Mouse (Mus musculus) heart, postnatal 0 days (tissue): ENCODE results near the gene Cd180.

Experiments
- CTCF ChIP-seq: IDR thresholded peaks from 2 replicates; pipeline ENCODE4 v1.5.1; 2016; ENCODE audit warnings: antibody characterized with exemption, control low read depth, low read depth
- EP300 ChIP-seq: IDR thresholded peaks from 2 replicates; pipeline ENCODE4 v1.6.1; 2016; ENCODE audit warnings: antibody characterized with exemption, low read depth

DNA sequence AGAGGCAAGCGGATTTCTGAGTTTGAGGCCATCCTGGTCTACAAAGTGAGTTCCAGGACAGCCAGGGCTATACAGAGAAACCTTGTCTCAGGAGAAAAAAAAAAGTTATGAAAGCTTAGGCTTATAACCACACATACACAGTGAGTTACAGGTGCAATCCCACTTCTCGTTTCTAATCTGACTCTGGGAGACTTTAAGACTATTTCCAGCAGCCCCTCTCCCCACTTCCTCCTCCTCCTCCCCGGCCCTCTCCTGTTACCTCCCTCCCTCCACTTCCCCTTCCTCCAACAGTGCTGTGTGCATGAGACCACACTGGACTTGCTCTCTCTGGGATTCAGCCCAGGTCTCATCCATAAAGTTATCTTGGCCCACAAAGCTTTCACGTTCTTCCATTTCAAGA lies 26.6 kb upstream of the Cd180 start:
- TF ChIP-seq CTCF (no peak), EP300 (no peak)
